Mouse (Mus musculus) heart, postnatal 36 days (tissue): ENCODE results near the gene Tex22. TPM values are rescaled to one million over a fixed set of nuclear protein-coding genes. Genes with fewer than 3 reads are reported as not detected.

Experiments
- DNase-seq, 2 experiments: peaks; one replicate each; pipeline ENCODE4 v3.0.0; 2021 to 2022
- intact Hi-C: fragments of 180-260 bp; cut with DNase I; formaldehyde crosslinking; loops from one replicate; pipeline ENCODE4 v1.15.1; 2025
- total RNA-seq, 2 experiments: library from RNA; stranded (reverse); gene quantifications; 2 replicates each; pipeline ENCODE4 v1.2.3; 2021

Tex22 gene
- total RNA-seq, 2 experiments from 2014 or later: not detected

DNA sequence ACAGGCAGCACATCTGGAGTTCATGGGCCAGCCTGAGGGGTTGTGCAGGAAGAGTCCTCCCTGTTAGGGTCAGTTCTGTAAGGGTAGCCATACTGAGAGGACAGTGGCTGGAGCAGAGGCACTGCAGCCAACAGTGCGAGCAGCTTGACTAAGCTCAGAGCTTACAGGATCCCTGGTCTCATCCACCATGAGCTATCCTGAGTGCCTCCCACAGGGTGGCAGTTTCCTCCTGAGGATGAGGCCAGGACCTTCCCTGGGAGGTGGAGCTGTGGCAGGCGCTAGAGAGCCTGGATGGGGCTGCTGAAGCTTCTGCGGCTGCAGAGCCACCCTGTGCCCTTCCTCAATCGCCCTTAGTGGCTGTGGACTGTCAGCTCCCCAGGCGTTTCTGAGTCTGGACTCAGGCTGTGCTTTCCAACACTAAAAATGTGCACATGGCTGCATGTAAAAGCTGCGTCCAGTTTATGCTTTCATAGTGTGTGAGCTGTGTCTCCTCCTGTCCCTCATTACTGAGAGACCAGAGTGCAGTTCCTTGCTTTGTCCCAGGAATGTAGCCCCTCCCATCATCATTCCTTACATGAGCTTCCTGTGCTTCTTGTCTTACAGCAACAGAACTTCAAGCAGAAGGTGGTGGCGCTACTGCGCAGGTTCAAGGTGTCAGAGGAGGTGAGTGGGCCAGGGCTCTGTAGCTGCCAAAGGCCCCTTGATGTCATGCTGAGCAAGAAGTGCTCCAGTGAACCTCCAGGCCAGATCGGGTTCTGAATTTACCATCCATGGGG, 22.5 kb upstream of the Tex22 start:
- intact Hi-C loops: no loop called here
- no peak for DNase-seq

DNA sequence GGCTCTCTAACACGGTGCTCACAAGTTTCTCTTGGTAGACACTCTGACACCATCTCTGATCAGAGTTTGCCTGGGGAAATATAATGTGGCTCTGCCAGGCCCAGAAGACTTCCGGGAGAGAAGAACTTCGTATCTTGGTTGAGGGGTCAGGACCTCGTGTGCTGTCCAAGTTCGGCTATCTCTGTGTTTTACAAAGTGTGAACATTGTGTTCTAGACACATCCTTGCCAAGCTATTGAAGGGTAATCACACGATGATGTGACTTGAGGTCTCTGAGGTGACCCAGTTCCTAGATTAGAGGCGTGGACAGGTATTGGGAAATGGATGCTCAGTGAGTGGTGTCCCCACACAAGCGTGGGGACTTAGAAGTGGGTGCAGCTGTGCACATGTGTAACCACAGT, 18.2 kb upstream of the Tex22 start:
- DNase-seq: no peak
- intact Hi-C loops: no loop called here

- no peak for DNase-seq
- intact Hi-C loops: no loop called here
Observed at GRCm38 (mm10) chr12:113060178-113060577, 14.1 kb upstream of the Tex22 start.

DNA sequence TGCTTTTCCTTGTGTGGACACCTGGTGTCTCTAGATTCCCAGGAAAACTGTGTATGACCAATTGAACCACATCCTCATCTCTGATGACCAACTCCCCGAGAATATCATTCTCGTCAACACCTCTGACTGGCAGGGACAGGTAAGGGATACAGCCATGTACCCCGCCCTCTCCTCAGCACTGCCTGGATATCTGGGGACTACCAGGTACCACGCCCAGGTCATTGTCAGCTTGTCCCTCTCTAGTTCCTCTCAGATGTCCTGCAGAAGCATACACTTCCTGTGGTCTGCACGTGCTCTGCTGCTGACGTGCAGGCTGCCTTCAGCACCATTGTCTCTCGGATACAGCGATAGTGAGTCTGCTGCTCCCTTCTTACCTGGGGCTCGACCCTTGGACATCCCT, 12.7 kb upstream of the Tex22 start:
- intact Hi-C loops: no loop called here
- no peak for DNase-seq

- no peak for DNase-seq
- intact Hi-C loops: no loop called here
Observed at GRCm38 (mm10) chr12:113062201-113062600, 12.1 kb upstream of the Tex22 start.

DNA sequence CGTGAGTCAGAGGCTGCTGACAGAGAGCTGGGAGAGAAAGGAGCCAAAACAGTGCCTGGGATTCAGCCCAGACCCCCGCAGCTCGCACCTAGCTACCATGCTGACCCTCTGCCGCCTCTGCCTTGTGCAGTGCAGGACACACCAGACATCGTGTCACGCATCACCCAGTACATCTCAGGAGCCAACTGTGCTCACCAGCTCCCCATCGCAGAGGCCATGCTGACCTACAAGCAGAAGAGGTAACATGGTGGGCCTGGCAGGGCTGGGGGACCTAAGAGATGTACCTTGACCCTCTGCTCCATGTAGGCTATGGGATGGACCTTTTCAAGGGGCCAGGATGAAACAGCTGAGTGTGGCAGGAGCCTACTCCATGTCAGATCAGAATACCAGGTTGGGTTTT, 10.6 kb upstream of the Tex22 start:
- no peak for DNase-seq
- intact Hi-C loops: no loop called here

GRCm38 (mm10) chr12:113068002-113068401, 6.3 kb upstream of the Tex22 start:
- intact Hi-C loops: no loop called here

DNA sequence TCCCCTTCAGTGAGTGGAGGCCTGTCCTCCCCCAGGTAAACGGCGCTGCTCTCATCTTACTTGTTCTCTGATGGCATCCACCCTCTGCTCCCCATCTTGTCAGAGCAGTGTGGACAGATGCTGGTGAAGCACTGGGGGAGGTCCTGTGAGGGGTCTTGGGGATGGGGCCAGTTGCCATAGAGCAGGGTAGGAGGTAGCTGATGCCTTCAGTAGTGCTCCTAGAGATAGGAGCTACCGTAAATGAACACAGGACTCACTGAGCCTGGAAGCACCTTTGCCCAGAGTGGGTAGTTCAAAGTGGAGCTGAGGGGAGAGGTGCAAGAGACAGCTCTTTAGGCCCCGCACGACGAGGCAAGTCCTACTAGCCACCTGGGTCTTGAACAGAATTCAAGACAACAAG, 4.9 kb upstream of the Tex22 start:
- no peak for DNase-seq
- intact Hi-C loops: no loop called here

More at GRCm38 (mm10) chr12:113068002-113068401, 6.3 kb upstream of the Tex22 start:
- DNase-seq: no peak

DNA sequence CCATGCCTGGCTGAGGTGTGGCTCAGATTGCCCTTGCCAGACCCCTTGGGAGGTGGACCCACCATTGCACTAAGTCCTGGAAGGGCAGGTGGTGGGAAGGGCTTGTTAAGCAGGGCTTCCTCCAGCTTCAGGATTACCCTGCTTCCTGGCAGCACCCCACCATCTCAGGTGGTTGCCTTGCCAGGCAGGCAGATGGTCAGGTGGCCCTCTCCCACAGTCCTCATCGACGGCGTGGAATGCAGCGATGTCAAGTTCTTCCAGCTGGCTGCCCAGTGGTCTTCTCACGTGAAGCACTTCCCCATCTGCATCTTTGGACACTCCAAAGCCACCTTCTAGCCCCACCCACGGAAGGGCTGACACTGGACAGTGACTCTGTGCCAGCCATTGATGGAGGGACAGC, 3.0 kb upstream of the Tex22 start:
- intact Hi-C loops: loop anchor here (10.0 kb wide), 1 partner anchor 197 kb away; no protein-coding TSS in a partner anchor
- DNase-seq: no peak

DNA sequence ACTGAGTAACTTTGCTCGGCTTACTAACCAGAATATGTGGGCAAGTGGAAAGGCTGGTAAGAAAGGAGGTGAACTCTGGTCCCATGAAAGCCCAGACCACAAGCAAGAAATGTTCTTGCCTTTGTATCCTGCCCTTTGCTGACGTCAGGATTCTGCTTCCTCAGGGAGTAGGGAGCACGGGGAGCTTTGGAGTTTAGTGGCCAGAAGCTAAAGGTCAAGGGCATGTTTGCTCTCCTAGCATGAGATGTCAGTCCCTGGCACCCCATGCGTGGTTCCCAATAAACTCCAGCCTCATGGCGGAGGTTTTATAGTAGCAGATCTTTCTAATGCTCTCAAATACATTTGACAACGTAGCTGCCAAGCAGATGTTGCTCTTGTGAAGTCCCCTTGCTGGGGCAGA, 2.5 kb upstream of the Tex22 start:
- DNase-seq: no peak
- intact Hi-C loops: loop anchor here (10.0 kb wide), 1 partner anchor 197 kb away; no protein-coding TSS in a partner anchor

GRCm38 (mm10) chr12:113073420-113074328, 628 bp upstream of the Tex22 start:
- intact Hi-C loops: loop anchor here (2.0 to 10.0 kb wide), 3 partner anchors 69 to 199 kb away; no protein-coding TSS in a partner anchor
- DNase-seq: no peak

- peak; percentile 87 for DNase-seq
- intact Hi-C loops: loop anchor here (2.0 to 10.0 kb wide), 3 partner anchors 70 to 200 kb away; no protein-coding TSS in a partner anchor
Observed at GRCm38 (mm10) chr12:113075063-113075454, 757 bp downstream of the Tex22 start.

GRCm38 (mm10) chr12:113075486-113075885, 1.2 kb downstream of the Tex22 start:
- intact Hi-C loops: loop anchor here (2.0 to 10.0 kb wide), 3 partner anchors 71 to 201 kb away; no protein-coding TSS in a partner anchor
- DNase-seq: no peak

- no peak for DNase-seq
- intact Hi-C loops: no loop called here
Observed at GRCm38 (mm10) chr12:113087276-113087675, 13.0 kb downstream of the Tex22 start.

DNA sequence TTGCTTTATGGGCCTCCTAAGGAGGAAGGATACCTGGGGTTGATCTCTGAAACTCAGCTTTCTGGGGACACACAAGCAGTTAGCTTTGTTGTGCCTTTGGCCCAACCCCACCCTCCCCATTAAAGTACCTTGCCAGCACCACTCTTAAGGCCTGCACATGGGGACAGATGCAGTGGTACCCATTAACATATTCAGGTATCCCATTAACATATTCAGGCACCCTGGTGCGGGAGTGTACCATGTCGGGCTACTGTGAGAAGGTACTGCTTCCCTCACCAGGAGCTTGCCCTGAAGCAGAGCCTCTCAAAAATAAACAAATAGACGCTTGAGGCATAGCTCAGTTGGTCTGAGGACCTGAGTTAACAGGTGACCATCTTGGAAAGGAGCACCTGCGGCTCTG, 13.7 kb downstream of the Tex22 start:
- no peak for DNase-seq
- intact Hi-C loops: no loop called here

- intact Hi-C loops: no loop called here
- no peak for DNase-seq
Observed at GRCm38 (mm10) chr12:113089107-113089506, 14.8 kb downstream of the Tex22 start.

DNA sequence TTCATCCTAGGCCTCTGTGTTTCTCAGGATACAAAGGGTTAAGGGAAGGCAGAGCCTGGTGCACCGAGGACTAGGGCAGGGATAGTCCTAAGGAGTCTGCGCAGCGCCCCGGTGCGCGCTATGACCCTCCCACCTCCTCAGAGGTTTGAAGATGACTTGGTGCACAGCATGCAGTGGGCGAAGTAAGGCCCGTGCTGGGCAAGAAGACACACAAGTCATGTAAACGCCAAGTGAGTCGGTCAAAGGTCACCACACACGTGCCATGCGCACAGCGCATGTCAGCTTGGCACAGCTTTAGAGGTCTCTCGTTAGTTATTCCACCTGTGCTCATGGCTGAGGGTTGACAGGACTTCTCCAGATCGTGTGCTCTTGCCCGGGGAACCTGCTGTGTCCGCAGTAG, 15.8 kb downstream of the Tex22 start:
- no peak for DNase-seq
- intact Hi-C loops: no loop called here

DNA sequence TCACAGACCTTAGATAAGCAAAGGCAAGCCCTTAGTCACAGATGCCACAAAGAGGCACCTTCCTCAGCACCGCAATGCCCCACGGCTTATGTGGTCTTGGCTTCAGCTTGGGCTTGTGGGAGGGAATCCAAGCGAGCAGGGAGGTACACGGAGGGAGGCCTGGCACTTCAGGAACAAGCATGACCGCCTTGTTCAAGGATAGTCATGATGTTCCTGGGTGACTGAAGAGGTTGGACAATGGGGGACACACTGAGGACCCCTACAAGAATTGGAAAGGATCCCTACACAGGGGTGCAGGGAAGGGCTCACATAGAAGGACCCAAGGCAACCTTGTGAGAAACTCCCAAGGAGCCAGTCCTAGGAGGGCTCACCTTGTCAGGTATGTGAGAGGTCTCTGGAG, 22.7 kb downstream of the Tex22 start:
- DNase-seq: no peak

DNA sequence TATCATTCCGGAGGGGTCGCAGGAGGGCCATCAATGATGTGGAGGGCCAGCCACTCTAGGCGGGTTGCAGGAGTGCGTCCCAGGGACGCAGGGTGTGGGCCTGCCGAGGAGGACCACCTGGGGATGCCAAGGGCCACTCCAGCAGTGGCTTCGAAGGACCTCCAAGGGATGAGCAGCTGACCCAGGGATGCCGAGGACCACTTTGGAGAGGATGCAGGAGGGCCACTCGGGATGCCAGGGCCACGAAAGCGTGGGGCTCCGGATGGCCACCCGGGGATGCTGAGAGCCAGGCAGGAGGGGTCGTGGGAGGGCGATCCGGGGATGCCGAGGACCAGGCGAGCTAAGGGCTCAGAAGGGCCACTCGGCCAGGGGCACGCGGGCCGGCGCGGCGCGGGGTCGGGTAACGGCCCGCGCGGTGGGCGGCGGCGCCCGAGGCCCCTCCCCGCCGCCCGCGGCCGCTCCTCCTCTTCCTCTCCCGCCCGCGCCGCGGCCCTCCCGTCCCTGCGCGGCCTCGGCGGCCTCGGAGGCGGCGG, 23.5 kb downstream of the Tex22 start, which contains the start of gene Mta1:
TSS of gene Mta1 (plus strand) at position 530 of the 533 bp plus-strand sequence.
- intact Hi-C loops: no loop called here
- DNase-seq: peak; percentile 60 to 67

More for the DNA sequence above, 22.7 kb downstream of the Tex22 start:
- intact Hi-C loops: no loop called here

DNA sequence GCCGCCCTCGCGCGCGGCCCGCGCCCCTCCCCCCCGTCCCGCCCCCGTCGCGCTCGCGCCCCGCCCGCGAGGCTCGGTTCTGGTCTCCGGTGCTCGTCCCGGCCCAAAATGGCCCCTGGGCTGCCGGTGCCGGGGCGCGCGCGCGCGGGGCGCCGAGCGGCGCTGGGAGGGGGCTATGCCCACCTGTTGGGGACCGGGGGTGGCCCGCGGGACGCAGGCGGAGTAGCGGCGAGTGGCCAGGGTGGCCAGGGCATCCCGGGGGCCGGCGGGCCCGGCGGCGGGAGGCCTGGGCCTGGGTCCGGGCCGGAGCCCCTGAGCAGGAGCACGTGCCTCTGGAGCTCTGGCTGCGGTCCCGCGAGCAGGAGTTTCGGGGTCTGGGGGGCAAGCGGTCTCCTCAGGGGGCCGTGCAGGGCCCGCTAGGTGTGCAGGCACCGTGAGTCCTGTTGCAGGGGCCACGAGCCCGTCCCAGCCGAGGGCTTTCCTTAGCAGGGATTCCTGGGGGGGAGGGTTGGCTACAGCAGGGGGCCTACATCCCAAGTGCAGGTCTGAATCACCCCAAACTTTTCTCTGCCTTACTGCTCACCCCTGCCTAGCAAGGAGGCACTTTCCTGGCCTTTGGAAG, 24.3 kb downstream of the Tex22 start:
- DNase-seq: peak; percentile 33 to 53
- intact Hi-C loops: no loop called here
